Mouse (Mus musculus) frontal cortex, postnatal 25 days (tissue): Measurements from ENCODE around the gene Rasgrp3.

Experiments used
- DNase-seq, 2 experiments: peaks; one replicate each; pipeline ENCODE4 v3.0.0; 2022; ENCODE audit warnings: low spot score in 2 of 2

Rasgrp3 gene

DNA sequence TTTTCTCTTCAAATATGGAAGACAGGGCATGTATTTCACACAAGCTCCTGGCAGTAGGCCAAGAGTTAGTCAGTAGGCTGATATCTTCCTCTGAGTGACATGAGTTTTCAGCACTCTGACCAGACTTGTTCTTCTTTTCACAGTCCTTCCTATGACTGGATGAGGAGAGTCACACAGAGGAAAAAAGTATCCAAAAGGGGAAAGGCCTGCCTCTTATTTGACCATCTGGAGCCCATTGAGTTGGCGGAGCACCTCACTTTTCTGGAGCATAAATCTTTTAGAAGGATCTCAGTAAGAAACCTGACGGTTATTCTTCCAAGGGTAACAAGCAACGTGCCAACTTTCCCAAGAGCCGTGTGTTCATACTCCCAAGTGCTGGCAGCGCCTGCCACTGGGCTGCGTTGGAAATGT lies 62.5 kb downstream of the Rasgrp3 start:
- DNase-seq, result no peak

GRCm38 (mm10) chr17:75503031-75503430 lies 67.3 kb downstream of the Rasgrp3 start:
- no peak for DNase-seq

- DNase-seq, result no peak
Observed at GRCm38 (mm10) chr17:75505053-75505452, 69.4 kb downstream of the Rasgrp3 start.

DNA sequence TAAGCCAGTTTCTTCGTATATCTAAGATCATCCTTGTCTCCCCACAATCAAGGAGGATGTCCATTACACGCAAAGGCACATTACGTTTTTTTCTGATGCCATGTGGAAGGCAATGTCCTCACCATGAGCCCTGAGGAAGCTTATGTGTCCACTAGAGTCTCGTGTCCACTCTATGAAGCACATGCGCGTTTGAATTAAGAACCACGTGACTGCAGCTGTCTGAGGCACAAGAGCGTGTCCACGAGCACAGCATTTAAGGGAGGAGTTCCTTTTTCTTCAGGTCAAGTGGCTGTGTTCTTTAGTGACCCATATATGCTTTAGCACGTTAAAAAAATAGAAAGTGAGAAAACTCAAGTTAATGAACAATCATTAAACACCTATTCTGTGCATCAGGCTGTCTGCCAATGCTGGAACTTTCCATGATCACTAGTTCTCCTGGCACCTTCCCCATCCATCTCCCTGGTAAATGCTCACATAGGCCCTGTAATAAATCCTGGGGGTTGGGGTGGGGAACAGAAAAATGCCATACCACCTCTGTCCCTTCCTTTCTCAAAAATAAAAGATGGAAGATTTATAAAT lies 70.5 kb downstream of the Rasgrp3 start:
- no peak for DNase-seq

- DNase-seq, result no peak
Observed at GRCm38 (mm10) chr17:75506708-75507641, 71.3 kb downstream of the Rasgrp3 start.

DNA sequence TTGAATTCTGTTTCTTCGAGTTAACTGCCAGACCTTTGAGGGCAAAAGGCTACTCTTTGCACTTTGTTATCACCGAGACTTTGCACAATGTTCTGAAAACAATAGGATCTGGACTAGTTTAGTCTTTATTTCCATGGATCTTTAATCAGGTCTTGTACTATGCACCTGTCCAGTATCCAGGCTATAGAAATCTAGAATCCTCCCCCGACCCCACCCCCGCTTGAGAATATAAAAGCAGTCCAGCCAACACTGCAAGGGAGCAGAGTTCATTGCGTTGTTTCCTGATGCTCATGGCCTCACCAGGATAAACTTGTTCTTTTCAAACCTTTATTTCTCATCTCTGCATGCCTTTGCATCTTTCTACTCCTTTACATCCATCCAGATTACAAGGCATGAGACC lies 73.6 kb downstream of the Rasgrp3 start:
- DNase-seq, result no peak

GRCm38 (mm10) chr17:75516591-75516990 lies 80.9 kb downstream of the Rasgrp3 start:
- DNase-seq, result no peak

GRCm38 (mm10) chr17:75518181-75518901 lies 82.6 kb downstream of the Rasgrp3 start:
- DNase-seq, result no peak

- DNase-seq, result no peak
Observed at GRCm38 (mm10) chr17:75519239-75519900, 83.7 kb downstream of the Rasgrp3 start.

DNA sequence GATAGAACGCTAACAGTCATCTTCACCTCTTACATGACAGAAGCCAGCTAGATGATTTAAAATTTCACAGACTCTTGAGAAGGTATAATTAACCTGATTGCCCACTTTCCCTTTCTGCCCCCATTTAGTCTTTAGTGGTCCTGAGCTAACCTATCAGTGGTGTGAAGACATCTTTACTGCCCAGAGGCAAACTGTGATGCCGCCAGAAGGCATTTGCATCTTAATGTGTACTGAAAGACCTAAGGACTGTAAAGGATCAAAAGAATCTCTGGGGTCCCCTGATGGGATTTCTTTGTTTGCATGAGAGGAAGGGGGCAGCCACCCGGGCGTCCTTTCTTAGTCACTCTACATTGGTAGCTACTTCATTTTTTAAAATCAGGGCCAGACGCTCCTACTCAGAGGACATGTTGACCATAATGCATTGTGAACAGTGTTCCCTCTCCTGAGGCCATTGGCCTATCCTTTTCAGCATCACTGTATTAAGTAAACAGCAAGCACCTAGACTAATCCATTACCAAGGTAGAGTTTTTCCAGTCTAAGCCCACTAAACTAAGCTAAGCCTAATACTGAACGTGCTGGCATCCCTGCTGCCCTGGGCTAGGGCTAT lies 85.6 kb downstream of the Rasgrp3 start:
- DNase-seq, result no peak

- DNase-seq, result no peak
Observed at GRCm38 (mm10) chr17:75522347-75523065, 86.8 kb downstream of the Rasgrp3 start.

DNA sequence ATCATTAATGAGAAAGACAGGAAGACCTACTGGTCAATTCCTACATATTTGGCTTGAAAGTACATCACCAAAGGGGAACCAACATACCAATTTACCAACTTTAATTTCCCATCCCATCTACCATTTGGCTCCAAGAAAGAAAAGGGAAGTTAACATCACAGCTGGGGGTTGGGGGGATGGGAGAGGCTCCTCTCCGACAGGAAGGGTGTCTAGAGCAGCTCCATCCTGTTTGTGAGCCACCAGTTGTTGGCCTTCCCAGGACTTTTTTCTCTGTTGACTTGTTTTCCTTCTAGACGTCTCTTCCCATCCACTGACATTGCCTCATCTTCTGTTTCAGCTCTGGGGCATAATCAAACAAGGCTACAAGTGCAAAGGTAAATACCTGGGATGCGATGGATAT lies 88.1 kb downstream of the Rasgrp3 start:
- DNase-seq, result no peak

GRCm38 (mm10) chr17:75526411-75526810 lies 90.7 kb downstream of the Rasgrp3 start:
- no peak for DNase-seq

- no peak for DNase-seq
Observed at GRCm38 (mm10) chr17:75529222-75529935, 93.7 kb downstream of the Rasgrp3 start.

DNA sequence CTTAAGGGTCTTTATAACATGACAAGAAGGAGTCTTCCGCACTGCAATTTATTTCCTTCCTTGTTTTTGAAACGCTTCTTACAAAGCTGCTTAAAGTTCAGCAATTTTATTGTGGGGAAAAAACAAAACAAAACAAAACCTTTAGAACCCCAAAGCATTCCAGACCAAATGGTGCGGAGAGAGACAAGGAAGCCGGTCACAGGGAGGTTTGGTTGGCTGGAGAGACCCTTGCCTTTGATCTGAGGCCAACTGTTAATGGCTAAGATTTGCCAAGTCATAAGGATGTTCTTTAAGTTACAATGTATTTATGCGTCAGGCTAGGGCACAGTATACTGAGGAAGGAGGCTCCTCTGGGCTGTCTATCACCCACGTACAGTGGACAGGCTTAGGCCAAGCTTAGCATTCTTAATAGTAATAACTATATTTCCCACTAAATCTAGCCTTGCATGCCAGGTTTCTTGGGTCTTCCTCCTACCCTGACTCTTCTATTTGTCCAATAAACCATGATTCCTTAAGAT lies 96.8 kb downstream of the Rasgrp3 start:
- DNase-seq, result no peak

GRCm38 (mm10) chr17:75534314-75535020 lies 98.8 kb downstream of the Rasgrp3 start:
- no peak for DNase-seq

DNA sequence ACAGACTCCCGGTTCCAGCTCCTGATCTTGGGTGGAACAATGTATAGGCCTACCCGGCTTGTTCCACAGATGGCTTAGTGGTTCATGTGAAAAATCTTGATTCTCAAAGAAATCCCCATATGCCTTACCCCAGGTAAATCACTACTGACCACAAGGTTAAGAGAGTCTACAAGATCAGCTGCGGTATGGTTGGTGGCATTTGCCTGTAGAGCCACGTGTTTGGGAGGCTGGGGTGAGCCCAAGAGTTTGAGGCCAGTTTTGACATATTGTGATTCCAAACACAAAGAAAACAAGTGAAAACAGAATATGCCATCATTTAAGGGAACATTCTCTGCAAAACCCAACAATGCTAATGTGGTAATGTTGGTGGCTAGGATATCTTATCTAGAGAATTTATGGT lies 99.9 kb downstream of the Rasgrp3 start:
- no peak for DNase-seq

DNA sequence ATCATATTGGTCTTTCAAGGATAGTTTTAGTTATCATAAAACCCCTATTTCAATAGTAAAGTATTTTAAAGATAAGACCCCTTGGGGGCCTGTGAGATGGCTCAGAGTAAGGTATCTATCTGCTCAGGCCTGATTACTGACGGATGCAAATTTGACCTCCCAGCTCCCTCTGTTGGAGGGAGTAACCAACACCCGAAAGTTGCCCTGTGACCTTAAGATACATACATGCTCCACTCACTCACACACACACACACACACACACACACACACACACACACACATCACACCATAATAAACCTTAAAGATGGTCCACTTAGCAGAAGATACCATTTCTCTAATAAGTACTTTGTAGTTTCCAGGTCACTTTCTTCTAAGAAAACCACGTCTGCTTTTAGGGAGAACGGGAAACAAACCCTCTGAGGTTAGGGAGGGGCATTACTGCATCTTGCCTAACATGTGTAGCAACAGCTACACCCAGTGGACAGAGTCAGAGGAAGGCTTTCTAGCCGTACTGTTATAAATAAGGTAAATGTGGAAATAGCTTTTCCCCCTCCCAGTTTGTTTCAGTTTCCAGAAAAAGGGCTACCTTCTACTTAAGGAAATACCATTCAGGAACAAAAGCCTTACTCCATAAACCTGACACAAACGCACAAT lies 100.8 kb downstream of the Rasgrp3 start:
- no peak for DNase-seq

- DNase-seq, result no peak
Observed at GRCm38 (mm10) chr17:75537050-75537445, 101.4 kb downstream of the Rasgrp3 start.
